Mouse (Mus musculus) granulocyte monocyte progenitor cell, adult 5-6 weeks (primary cell): ENCODE measurements around the gene Fhod1. TPM values are rescaled to one million over a fixed set of nuclear protein-coding genes. Genes with fewer than 3 reads are reported as not detected.

Source experiments
- ATAC-seq: replicated peaks from 2 replicates; pipeline ENCODE4 v1.8.0; 2016; ENCODE audit warnings: mild to moderate bottlenecking, moderate TSS enrichment, inconsistent platforms; ENCODE audit not compliant: poor library complexity, severe bottlenecking
- total RNA-seq, 2 experiments: library from RNA; stranded (forward) in 1 of 2; stranded (reverse) in 1 of 2; fragments of 200-712, 200-1000 nt in 1 of 2; fragments of >200 nt in 1 of 2; fragmentation: Nextera tagmentation in 1 of 2; gene quantifications; 2 replicates each; pipeline ENCODE4 v1.2.3; 2014 to 2017

The Fhod1 gene
- total RNA-seq (2014; fragmentation: Nextera tagmentation): 7.0 and 12.9 TPM in 2 replicates
- 2.5 and 2.6 TPM in 2 replicates for total RNA-seq (2017)

DNA sequence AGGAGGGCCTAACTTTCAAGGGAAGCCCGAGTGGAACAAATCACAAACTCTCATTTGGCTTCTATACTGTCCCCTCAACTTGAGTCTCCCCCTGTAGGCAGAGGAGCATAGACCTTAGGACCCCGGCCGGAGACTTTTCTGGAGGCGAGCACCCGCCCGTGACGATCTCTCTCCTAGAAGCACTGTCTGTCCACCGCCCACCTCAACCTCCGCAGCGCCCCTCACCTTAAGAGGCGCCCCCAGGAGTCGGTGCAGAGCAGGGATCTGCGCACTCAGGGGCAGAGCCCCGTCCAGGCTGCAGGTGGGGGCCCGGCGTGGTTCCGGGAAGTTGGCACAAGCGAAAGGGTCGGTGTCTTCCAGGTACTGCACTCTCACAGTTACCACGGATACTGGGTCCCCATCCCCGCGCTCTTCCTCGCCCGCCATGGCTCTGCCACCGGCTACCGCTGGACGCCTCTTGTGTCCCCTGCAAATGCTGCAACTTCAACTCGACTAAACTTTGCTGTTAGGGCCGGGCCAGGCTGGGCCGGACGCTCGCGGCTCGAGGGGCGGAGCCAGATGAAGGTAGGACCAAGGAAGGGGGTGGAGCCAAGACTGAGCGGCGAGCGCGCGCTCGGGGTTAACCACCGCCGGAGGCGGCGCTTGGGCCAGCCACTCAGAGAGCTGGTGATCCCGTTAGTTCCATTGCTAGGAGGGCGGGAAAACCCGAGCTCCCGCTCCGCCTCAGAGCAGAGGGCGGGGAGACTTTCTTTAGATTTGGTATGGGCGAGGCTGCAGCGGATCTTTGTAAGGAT lies at the start of gene Fhod1:
Fhod1 (minus strand) TSS at position 526 of the 794 bp plus-strand sequence.
- peak; percentile 80 for ATAC-seq

DNA sequence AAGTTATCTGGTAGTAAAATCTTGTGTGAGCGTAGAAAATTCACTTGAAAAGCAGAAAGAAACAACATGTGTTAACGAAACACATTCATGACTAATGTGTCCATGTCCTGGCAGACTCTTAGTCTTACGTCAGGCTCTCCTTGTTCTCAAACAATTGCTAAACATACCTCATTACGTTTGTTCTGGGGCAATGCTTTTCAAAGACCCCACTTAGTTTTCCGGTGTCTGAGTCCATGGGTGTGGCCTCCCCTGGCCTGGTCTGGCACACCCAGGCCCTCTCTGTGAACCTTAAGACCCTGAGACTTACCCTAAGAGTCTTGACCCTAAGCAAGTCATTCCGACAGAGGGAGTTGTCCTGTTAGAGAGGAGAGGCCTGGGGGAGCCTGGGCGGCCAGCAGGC lies 46.2 kb upstream of the Fhod1 start:
- ATAC-seq: peak; percentile 13; the same call in 1 of the 2 replicates

DNA sequence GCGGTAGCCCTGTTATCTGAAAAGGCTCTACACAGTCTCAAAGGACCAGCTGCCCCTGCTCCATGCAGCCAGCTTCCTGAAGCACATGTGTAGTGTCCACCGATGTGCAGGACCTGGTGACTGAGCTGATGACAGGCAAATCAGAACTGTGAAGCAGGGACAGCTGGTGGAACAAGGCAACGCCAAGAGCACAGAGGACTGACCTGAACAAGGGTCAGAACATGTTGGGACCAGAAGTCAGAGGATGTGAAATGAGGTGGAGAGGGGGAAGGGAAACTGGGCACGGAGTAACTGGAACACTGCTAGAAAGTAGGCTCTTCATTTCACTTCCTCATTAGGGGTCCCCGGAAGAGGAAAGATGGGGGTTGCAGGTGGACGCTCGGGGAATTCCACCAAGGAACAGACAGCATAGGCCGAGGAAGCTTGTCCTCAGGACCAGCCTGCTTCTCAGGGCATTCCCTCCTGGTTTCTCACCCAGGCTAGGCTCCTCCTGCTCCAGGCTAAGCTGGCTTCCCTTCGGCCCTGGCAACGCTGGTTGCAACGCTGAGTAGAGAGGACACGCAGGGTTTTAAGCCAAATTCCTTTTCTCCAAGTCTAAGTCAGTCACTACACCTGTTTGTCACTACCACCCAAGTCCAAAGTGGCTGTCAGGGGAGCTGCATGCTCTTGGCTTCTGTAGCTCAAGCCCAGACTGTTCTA lies 45.5 kb upstream of the Fhod1 start:
- peak; percentile 84 for ATAC-seq

GRCm38 (mm10) chr8:105389096-105389495 lies 41.3 kb upstream of the Fhod1 start:
- no peak for ATAC-seq

DNA sequence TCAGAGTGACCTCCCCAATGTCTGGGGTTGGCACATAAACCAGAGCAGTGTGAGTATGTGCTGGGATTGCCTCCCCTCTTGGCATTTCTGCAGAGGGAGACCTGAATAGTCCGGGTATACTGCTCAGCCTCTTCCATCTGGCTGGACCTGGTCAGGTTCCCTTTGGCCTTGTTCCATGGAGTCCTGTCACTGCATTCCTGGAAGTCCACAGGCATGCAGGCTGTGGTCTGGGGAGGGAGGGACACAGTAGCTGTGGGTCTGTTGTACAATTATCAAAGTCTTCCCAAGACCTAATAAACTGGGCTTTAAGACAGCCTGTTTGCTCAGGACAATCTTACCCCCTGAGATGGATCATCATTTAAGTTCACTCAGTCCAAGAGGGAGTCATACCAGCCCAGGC lies 39.4 kb upstream of the Fhod1 start:
- ATAC-seq: no peak

- ATAC-seq: peak; percentile 42
Observed at GRCm38 (mm10) chr8:105384070-105384469, 36.3 kb upstream of the Fhod1 start.

- no peak for ATAC-seq
Observed at GRCm38 (mm10) chr8:105380308-105380707, 32.6 kb upstream of the Fhod1 start.

DNA sequence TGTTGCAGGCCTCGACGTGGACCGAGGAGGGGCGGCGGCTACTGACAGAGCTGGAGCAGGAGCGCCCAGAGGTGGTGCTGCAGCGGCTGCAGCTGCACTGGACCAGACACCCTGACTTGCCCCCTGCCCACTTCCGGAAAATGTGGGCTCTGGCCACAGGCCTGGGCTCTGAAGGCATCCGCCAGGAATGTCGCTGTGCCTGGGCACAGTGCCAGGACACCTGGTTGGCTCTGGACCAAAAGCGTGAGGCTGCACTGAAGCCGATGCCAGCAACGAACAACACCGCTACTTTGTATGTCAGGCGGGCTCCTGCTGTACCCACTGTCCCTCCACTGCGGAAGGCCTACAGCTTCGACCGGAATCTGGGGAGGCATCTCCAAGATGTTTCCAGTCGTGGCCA lies 30.9 kb upstream of the Fhod1 start:
- no peak for ATAC-seq

GRCm38 (mm10) chr8:105374513-105374966 lies 26.8 kb upstream of the Fhod1 start:
- peak; percentile 72 for ATAC-seq

DNA sequence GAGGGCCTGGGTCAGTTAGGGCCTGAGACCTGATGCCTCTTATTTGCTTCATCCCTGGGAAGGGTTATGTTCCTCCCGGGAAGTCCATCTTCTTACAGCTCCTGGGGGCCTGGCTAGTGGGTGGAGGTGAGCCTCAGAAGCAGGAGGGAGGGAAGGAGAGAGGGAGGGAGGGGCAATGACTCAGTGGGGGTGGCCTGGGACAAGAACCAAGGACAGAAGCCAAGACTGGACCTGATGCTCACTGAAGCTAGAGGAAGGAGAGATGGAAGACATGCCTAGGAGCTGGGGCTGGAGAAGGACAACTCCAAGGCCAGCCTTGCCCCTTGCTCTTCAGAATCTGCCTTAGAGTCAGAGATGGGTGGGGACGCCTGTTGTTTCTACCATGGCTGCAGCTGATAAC lies 25.3 kb upstream of the Fhod1 start, which contains the start of gene Plekhg4:
Plekhg4 (plus strand) TSS at position 243 of the 400 bp plus-strand sequence.
- ATAC-seq: no peak

GRCm38 (mm10) chr8:105372473-105372872 lies 24.7 kb upstream of the Fhod1 start:
- ATAC-seq: no peak

DNA sequence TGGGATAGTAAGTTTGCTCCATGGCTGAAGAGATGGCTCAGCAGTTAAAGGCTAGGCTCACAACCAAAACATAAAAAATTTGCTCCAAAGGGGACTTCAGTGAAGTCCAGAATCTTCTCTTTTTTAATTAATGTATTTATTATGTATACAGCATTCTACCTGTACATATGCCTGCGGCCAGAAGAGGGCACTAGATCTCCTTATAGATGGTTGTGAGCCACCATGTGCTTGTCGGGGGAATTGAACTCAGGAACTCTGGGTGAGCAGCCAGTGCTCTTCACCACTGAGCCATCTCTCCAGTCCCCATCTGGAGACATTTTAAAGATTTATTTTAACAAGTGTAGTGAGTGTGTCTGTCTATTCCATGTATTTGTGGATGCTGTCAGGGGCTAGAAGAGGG lies 19.4 kb upstream of the Fhod1 start:
- peak; percentile 50; the same call in 1 of the 2 replicates for ATAC-seq

DNA sequence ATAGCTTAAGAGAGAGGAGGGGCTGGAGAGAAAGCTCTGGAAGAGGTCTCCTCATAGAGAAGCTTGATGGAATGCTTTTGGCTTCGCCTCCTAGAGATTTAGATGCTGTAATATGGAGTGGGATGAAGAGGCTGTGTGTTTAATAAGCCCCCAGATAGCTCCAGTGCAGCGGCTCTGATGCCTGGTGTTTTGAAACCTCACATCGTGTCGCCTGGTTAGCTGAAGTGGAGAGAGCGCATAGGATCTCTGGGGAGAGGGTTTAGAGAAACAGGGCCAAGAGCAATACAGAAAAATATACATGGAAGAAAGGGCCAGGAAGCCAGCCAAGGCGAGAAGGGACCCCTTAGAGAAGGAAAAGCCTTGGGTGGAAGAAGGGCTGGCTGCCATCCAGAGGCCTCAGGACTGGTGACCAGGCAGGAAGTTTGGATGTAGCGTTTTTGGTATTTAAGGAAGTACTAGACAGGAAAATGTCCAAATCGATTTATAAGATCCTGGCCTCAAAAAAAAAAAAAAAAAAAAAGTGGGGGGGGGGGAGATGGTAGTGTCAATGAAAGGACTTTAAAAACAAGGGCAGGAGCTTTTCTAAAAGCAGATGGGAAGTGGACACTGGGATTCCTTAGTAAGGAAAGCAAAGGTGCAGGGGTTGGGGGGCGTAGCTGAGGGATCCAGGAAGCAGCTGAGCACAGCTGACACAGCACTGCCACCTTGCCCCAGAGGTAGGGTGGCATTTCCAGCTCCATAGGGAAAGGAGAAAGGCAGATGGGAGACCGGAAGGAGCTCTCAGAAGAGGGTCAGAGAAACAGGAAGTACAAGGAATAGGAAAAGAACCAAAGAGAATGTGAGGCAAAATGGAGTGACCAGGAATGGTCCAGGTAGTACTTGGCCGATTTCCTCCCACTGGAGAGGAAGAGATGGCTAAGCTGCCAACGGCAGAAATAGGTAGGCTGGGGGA lies 14.3 kb upstream of the Fhod1 start:
- ATAC-seq: peak; percentile 44; the same call in 1 of the 2 replicates

GRCm38 (mm10) chr8:105359646-105360045 lies 11.9 kb upstream of the Fhod1 start:
- ATAC-seq: no peak

DNA sequence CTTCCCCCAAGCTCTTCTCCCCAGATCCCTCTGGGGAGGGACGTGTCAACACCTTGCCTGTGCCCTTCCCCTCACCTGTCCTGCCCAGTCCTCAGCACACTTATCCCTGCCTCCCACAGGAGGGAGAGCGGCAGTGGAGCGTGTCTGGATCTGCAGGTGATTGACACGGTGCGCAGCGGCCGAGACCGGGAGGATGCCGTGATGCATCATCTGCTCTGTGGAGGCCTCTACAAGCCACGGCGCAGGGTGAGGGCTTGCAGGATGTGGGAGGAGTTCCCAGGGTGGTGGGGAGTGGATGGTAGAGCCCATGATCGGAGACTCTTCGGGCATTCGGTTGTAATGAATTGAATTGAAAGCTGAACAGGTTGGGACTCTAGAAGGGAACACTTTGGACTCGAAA lies 11.5 kb upstream of the Fhod1 start:
- ATAC-seq: no peak

DNA sequence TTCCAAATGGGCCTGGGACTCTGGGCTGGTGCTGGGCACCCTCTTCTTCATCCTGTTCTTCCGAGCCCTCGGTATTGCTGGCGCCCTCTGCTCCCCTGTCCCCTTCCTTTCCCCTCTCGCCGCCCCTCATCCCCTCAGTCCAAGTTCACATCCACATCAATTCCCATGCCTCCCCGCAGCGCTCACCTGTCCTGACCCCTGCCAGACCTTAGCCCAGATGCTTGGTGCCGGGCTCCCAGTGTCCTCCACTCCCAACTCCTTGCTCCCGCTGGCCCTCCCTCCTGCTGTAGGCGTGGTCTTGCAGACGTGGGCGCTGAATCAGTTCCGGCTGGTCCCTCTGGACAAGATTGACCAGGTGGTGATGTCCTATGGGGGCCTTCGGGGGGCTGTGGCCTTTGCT lies 8.9 kb upstream of the Fhod1 start:
- ATAC-seq: no peak

DNA sequence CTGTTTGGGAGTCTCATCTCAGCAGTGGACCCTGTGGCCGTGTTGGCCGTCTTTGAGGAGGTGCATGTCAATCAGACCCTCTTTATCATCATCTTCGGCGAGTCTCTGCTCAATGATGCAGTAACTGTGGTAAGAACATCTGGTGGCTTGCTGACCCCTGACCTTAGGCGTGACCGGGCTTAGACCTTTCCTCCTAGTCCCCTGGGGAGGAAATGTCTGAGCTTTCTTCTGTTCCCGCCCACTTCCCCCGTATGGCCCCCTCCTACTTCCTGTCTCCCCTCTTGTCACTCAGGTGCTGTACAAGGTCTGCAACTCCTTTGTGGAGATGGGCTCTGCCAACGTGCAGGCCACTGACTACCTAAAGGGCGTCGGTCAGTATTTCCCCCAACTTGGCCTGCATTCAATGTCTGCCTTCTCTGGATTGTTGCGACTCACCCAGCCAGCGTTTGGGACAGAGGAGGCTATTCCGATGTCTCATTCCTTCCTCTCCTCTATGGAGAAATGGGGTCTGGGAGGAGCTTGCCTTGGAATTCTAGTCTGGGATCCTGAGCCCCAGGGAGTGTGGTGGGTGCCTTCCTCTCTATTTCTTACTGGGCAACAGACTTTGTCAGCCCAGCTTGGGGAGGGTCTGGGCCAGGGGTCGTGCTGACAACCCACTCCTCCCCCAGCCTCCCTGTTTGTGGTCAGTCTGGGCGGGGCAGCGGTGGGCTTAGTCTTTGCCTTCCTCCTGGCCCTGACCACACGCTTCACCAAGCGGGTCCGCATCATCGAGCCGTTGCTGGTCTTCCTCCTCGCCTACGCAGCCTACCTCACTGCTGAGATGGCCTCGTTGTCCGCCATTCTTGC lies 7.6 kb upstream of the Fhod1 start:
- peak; percentile 41; the same call in 1 of the 2 replicates for ATAC-seq

GRCm38 (mm10) chr8:105354549-105354948 lies 6.8 kb upstream of the Fhod1 start:
- no peak for ATAC-seq

- no peak for ATAC-seq
Observed at GRCm38 (mm10) chr8:105353583-105354135, 5.9 kb upstream of the Fhod1 start.
